Mouse (Mus musculus): Measurements from ENCODE around the gene Kit.

Kit gene

GRCm38 (mm10) chr5:75632846-75633640 lies 58.3 kb downstream of the Kit start:
- DNase-seq (ENCODE audit: low spot score), result peak; percentile 4

GRCm38 (mm10) chr5:75635385-75635784 lies 60.7 kb downstream of the Kit start:
- no peak for DNase-seq (ENCODE audit: low spot score)

GRCm38 (mm10) chr5:75640637-75641036 lies 65.9 kb downstream of the Kit start:
- no peak for DNase-seq (ENCODE audit: low spot score)

- DNase-seq (ENCODE audit: low spot score), result no peak
These were observed 72.3 kb downstream of the Kit start for GRCm38 (mm10) chr5:75647046-75647445.

GRCm38 (mm10) chr5:75650566-75650965 lies 75.8 kb downstream of the Kit start:
- no peak for DNase-seq (ENCODE audit: low spot score)

GRCm38 (mm10) chr5:75653431-75653830 lies 78.7 kb downstream of the Kit start:
- DNase-seq (ENCODE audit: low spot score), result no peak

GRCm38 (mm10) chr5:75658575-75658974 lies 83.9 kb downstream of the Kit start:
- no peak for DNase-seq (ENCODE audit: low spot score)

GRCm38 (mm10) chr5:75660342-75660741 lies 85.6 kb downstream of the Kit start:
- no peak for DNase-seq (ENCODE audit: low spot score)

GRCm38 (mm10) chr5:75662466-75662865 lies 87.8 kb downstream of the Kit start:
- DNase-seq (ENCODE audit: low spot score), result no peak

- DNase-seq (ENCODE audit: low spot score), result no peak
These were observed 89.1 kb downstream of the Kit start for GRCm38 (mm10) chr5:75663768-75664167.

- no peak for DNase-seq (ENCODE audit: low spot score)
These were observed 92.4 kb downstream of the Kit start for GRCm38 (mm10) chr5:75667083-75667482.

- no peak for DNase-seq (ENCODE audit: low spot score)
These were observed 96.5 kb downstream of the Kit start for GRCm38 (mm10) chr5:75671136-75671788.

- no peak for DNase-seq (ENCODE audit: low spot score)
These were observed 101.3 kb downstream of the Kit start for GRCm38 (mm10) chr5:75676024-75676423.

GRCm38 (mm10) chr5:75679896-75680295 lies 105.2 kb downstream of the Kit start:
- no peak for DNase-seq (ENCODE audit: low spot score)

- no peak for DNase-seq (ENCODE audit: low spot score)
These were observed 120.6 kb downstream of the Kit start for GRCm38 (mm10) chr5:75695162-75695809.

GRCm38 (mm10) chr5:75696960-75697359 lies 122.2 kb downstream of the Kit start:
- no peak for DNase-seq (ENCODE audit: low spot score)

- DNase-seq (ENCODE audit: low spot score), result no peak
These were observed 123.8 kb downstream of the Kit start for GRCm38 (mm10) chr5:75698556-75698955.

- DNase-seq (ENCODE audit: low spot score), result no peak
These were observed 124.4 kb downstream of the Kit start for GRCm38 (mm10) chr5:75699081-75699480.

GRCm38 (mm10) chr5:75699516-75699915 lies 124.8 kb downstream of the Kit start:
- no peak for DNase-seq (ENCODE audit: low spot score)

- no peak for DNase-seq (ENCODE audit: low spot score)
These were observed 126.9 kb downstream of the Kit start for GRCm38 (mm10) chr5:75701662-75702061.

GRCm38 (mm10) chr5:75702080-75702479 lies 127.4 kb downstream of the Kit start:
- DNase-seq (ENCODE audit: low spot score), result no peak

GRCm38 (mm10) chr5:75704584-75705175 lies 130.0 kb downstream of the Kit start:
- DNase-seq (ENCODE audit: low spot score), result no peak

- no peak for DNase-seq (ENCODE audit: low spot score)
These were observed 130.7 kb downstream of the Kit start for GRCm38 (mm10) chr5:75705421-75705820.
